Mouse (Mus musculus) forebrain, embryonic 12.5 days (tissue): ENCODE data around the gene Cks1brt. TPM values are rescaled to one million over a fixed set of nuclear protein-coding genes. Genes with fewer than 3 reads are reported as not detected.
A peak's percentile ranks its signal among the peaks of the same experiment; 100 is the strongest.
"Not testable (repeated sequence)": the region's sequence is repeated elsewhere in the genome, so short reads cannot be mapped to it uniquely, and the experiment has no call there.

Source experiments
- ATAC-seq: fragments of 200-750 bp; cut with Nextera tagmentation; 2 replicates; pipeline ENCODE4 v1.8.0; 2017; ENCODE audit warnings: moderate TSS enrichment; ENCODE audit not compliant: low FRiP score
- H3K27ac ChIP-seq: fragments of 300-500 bp; sonication (generic); 2 replicates; pipeline ENCODE4 v1.5.1; 2016; ENCODE audit warnings: mild to moderate bottlenecking
- H3K27me3 ChIP-seq: fragments of 300-500 bp; sonication (generic); 2 replicates; pipeline ENCODE4 v1.6.1; 2016; ENCODE audit warnings: mild to moderate bottlenecking
- H3K36me3 ChIP-seq: fragments of 300-500 bp; sonication (generic); replicated peaks from 2 replicates; pipeline ENCODE4 v1.6.1; 2016; ENCODE audit warnings: mild to moderate bottlenecking
- H3K4me1 ChIP-seq: fragments of 300-500 bp; sonication (generic); 2 replicates; pipeline ENCODE4 v1.6.1; 2016
- H3K4me2 ChIP-seq: fragments of 300-500 bp; sonication (generic); 2 replicates; pipeline ENCODE4 v1.6.1; 2016; ENCODE audit warnings: mild to moderate bottlenecking, moderate library complexity
- H3K4me3 ChIP-seq: fragments of 300-500 bp; sonication (generic); replicated peaks from 2 replicates; pipeline ENCODE4 v1.5.1; 2016; ENCODE audit warnings: mild to moderate bottlenecking
- H3K9ac ChIP-seq: fragments of 300-500 bp; sonication (generic); 2 replicates; pipeline ENCODE4 v1.6.1; 2016; ENCODE audit warnings: mild to moderate bottlenecking
- H3K9me3 ChIP-seq: fragments of 300-500 bp; sonication (generic); 2 replicates; pipeline ENCODE4 v1.6.1; 2016
- WGBS: fragments of 180-500 bp; shearing (Covaris S2); methylation state at CpG from one replicate; pipeline ENCODE4 v1.1.7; 2016; 5-methylcytosine and 5-hydroxymethylcytosine counted together
- polyA plus RNA-seq: library from polyadenylated mRNA; unstranded; fragments of >200 nt; fragmentation: Nextera tagmentation; extraction: Ambion mirVana; gene quantifications from 2 replicates; pipeline ENCODE4 v1.2.1, GENCODE M21; 2016

The Cks1brt gene
- polyA plus RNA-seq, result not detected in 2 replicates

DNA sequence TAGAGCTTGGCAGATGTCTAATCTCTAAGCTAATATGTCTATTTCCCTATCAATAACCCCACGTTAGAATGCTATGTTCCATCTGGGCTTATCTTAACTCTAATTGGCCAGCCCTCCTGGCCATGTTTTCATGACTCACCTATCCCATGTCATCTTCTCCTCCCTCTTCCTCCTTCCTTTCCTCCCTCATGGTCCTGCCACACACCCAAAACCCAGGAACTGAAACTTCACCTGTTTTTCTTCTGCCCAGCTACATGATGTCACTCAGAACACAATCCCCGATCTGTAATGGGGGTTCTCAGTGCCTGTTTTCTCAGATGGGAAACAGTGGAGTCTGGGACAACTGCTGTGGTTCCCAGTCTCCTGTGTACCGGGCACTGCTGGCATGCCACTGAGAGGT is at the start of gene Cks1brt:
TSS of gene Cks1brt (plus strand) at position 301 of the 400 bp plus-strand sequence.
- H3K27ac ChIP-seq, result no peak within 1 kb of the TSS
- H3K4me3 ChIP-seq, result no peak within 1 kb of the TSS
- no peaks in the 10 kb centered on the region for H3K27me3 ChIP-seq
- no peaks in the 10 kb centered on the region for H3K36me3 ChIP-seq
- no peak for ATAC-seq
- H3K4me1 ChIP-seq, result no peaks in the 10 kb centered on the region
- 86% methylated on average over 3 of the region's 3 CpGs for WGBS
- H3K4me2 ChIP-seq, result no peak within 1 kb of the TSS
- peaks cover 26% of the 10 kb centered on the region for H3K9me3 ChIP-seq
- H3K9ac ChIP-seq, result no peak within 1 kb of the TSS

- H3K36me3 ChIP-seq, result peaks cover 14% of the 10 kb centered on the region
- H3K27me3 ChIP-seq, result no peaks in the 10 kb centered on the region
- no peak overlapping the region for H3K4me3 ChIP-seq
- H3K4me2 ChIP-seq, result no peak overlapping the region
- H3K9ac ChIP-seq, result no peak overlapping the region
- ATAC-seq, result no peak
- no peaks in the 10 kb centered on the region for H3K9me3 ChIP-seq
- H3K27ac ChIP-seq, result no peak overlapping the region
- 95% methylated on average over 10 of the region's 10 CpGs for WGBS
- no peaks in the 10 kb centered on the region for H3K4me1 ChIP-seq
Measured at GRCm38 (mm10) chr8:85113241-85113640, 38.5 kb upstream of the Cks1brt start.

DNA sequence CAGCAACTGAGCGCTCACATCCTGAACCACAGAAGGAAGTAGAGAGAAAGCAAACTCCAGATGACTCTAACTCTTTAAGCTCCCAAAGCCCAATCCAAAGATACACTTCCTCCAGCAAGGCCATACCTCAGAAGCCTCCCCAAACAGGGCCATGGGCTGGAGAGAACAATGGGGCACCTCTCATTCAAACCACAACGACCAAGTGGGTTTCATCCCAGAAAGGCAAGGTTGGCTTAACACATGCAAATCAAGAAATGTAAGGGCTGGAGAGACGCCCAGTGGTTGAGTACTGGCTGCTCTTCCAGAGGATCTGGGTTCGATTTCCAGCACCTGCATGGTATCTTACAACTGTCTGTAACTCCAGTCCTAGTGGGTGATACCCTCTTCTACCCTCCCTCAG is 36.2 kb upstream of the Cks1brt start:
- H3K4me2 ChIP-seq, result no peak overlapping the region
- peaks cover 3% of the 10 kb centered on the region for H3K36me3 ChIP-seq
- H3K9me3 ChIP-seq, result no peaks in the 10 kb centered on the region
- no peak overlapping the region for H3K9ac ChIP-seq
- WGBS, result 77% methylated on average over 4 of the region's 4 CpGs
- no peak overlapping the region for H3K4me3 ChIP-seq
- no peak for ATAC-seq
- H3K27me3 ChIP-seq, result no peaks in the 10 kb centered on the region
- peaks cover 4% of the 10 kb centered on the region; the same call in 1 of the 2 replicates for H3K4me1 ChIP-seq
- H3K27ac ChIP-seq, result no peak overlapping the region

DNA sequence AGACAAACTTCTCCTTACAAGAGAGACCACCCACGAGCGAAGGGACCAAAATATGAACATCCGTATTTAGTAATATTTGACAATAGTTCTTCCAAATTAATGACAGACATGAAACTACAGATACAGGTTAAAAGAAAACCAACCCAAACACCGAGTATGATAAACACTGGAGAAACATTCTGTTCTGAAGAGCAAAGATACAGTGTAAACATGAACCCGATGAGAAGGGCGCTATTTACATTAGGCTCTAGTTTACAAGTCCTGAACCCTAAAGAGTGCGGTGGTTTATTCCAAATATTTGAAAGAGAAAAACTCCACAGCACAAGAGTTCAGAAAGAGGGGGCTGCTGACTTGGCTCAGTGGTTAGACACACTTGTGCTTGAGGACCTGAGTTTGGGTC is 34.7 kb upstream of the Cks1brt start:
- Histone ChIP-seq H3K4me3 (no peak overlapping the region), H3K4me1 (peaks cover 4% of the 10 kb centered on the region; the same call in 1 of the 2 replicates), H3K4me2 (no peak overlapping the region), H3K27me3 (no peaks in the 10 kb centered on the region), H3K9ac (no peak overlapping the region), H3K36me3 (no peaks in the 10 kb centered on the region), H3K27ac (no peak overlapping the region), H3K9me3 (no peaks in the 10 kb centered on the region)
- whole genome bisulfite sequencing, result 93% methylated on average over 7 of the region's 7 CpGs
- no peak for ATAC-seq

- Histone ChIP-seq H3K4me2 (peak overlapping the region; percentile 77), H3K27me3 (0 out of 2 replicates have a peak, but pooled peaks cover 6% of the 10 kb centered on the region), H3K27ac (0 out of 2 replicates have a peak overlapping the region, but pooled peaks have one; percentile 31), H3K9ac (peak overlapping the region; percentile 67), H3K4me1 (peaks cover 4% of the 10 kb centered on the region; the same call in 1 of the 2 replicates), H3K36me3 (no peaks in the 10 kb centered on the region), H3K4me3 (peak overlapping the region; percentile 60), H3K9me3 (no peaks in the 10 kb centered on the region)
- peak; percentile 83 for ATAC-seq
- 8% methylated on average over 37 of the region's 37 CpGs for WGBS
Measured at GRCm38 (mm10) chr8:85119052-85119981, 32.4 kb upstream of the Cks1brt start.

DNA sequence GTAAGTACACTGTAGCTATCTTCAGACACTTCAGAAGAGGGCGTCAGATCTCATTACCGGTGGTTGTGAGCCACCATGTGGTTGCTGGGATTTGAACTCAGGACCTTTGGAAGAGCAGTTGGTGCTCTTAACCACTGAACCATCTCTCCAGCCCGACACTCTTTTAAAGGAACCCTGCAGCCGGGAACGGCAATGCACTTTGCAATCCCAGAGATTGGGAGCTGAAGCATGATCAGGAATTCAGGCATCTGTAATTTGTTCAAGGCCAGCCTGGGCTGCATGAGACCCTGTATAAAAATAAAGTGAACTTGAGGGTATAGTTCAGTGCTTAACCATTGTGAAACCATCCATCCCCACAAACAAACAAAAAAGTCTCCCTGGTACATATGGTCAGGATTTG is 31.5 kb upstream of the Cks1brt start:
- not testable (repeated sequence) for H3K4me1 ChIP-seq, H3K4me3 ChIP-seq
- WGBS, result 74% methylated on average over 5 of the region's 5 CpGs

GRCm38 (mm10) chr8:85122995-85123394 is 28.7 kb upstream of the Cks1brt start, which contains the start of gene Zfp791:
Gene Zfp791 (minus strand): TSS chr8:85123095.
- Histone ChIP-seq H3K36me3 (no peaks in the 10 kb centered on the region), H3K4me1 (peaks cover 4% of the 10 kb centered on the region; the same call in 1 of the 2 replicates), H3K9me3 (no peaks in the 10 kb centered on the region), H3K27me3 (0 out of 2 replicates have a peak, but pooled peaks cover 7% of the 10 kb centered on the region), H3K4me3 (no peak within 1 kb of the TSS), H3K4me2 (no peak within 1 kb of the TSS), H3K9ac (no peak within 1 kb of the TSS), H3K27ac (no peak within 1 kb of the TSS)
- no peak for ATAC-seq
- 79% methylated on average over 3 of the region's 3 CpGs for WGBS

More for the DNA sequence above, 31.5 kb upstream of the Cks1brt start:
- not testable (repeated sequence) for H3K27me3 ChIP-seq, H3K9ac ChIP-seq, H3K36me3 ChIP-seq, ATAC-seq, H3K27ac ChIP-seq, H3K9me3 ChIP-seq, H3K4me2 ChIP-seq

DNA sequence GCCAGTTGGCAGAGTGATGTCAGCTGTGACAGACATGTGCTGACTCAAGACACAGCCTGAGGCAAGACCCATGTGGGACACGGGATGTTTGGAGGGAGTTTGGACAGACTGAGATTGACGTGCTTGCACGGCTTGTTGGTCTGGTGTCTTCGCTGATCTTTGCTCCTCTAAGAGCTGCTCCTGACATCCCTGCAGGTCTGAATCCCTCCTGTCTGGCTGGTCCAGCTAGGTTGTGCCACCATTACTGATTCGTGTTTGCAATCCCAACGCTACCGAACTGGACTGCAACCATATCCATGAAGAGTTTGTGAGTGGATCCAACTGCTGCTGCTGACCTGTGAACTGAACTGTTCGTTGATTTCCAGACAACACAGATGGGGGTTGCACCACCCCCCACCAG is 28.0 kb upstream of the Cks1brt start:
- Histone ChIP-seq H3K4me3 (no peak overlapping the region), H3K4me1 (peaks cover 4% of the 10 kb centered on the region; the same call in 1 of the 2 replicates), H3K27ac (no peak overlapping the region), H3K4me2 (no peak overlapping the region), H3K27me3 (0 out of 2 replicates have a peak, but pooled peaks cover 7% of the 10 kb centered on the region), H3K36me3 (no peaks in the 10 kb centered on the region), H3K9me3 (no peaks in the 10 kb centered on the region), H3K9ac (no peak overlapping the region)
- no peak for ATAC-seq
- WGBS, result 94% methylated on average over 8 of the region's 8 CpGs

DNA sequence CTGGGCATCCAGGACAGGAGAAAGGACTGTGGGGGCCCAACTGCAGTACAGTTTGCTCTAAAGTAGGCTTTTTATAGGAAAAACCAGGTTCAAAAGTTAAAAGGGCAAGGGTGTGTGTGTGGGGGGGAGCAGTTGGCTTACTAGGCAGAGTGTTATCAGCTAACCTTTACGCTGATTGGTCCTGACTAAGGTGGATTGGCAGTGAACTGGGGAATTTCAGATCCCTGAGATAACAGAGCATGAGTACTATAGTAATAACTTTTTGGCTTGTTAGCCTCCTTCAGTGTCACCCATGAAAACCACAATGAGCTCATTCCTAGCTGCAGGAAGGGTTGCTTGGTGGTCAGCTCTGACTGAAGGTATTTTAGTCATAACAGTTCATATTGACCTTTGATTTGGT is 19.4 kb upstream of the Cks1brt start:
- Histone ChIP-seq H3K4me2 (no peak overlapping the region), H3K9ac (no peak overlapping the region), H3K27ac (no peak overlapping the region), H3K9me3 (no peaks in the 10 kb centered on the region), H3K4me3 (no peak overlapping the region), H3K36me3 (no peaks in the 10 kb centered on the region), H3K27me3 (peaks cover 8% of the 10 kb centered on the region), H3K4me1 (no peaks in the 10 kb centered on the region)
- 83% methylated on average over 1 of the region's 1 CpGs for WGBS
- ATAC-seq, result no peak

DNA sequence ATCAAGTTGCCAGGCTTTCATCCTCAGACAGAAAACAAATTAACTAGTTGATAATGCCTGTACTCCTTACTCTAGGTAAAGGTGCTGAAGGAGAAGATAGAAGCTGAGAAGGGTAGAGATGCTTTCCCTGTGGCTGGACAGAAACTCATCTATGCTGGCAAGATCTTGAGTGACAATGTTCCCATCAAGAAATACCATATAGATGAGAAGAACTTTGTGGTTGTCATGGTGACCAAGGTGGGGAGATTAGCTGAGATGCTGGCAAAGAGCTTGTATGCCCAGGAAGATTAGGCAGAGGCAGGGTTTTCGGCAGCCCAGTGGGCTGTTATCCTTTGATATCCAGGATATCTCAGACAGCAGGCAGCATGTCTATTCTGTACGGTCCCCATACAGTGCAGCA is 16.0 kb upstream of the Cks1brt start:
- WGBS, result 86% methylated on average over 2 of the region's 2 CpGs
- H3K9ac ChIP-seq, H3K9me3 ChIP-seq, H3K27me3 ChIP-seq, H3K4me3 ChIP-seq, H3K36me3 ChIP-seq, ATAC-seq, H3K27ac ChIP-seq, H3K4me1 ChIP-seq, H3K4me2 ChIP-seq: not testable (repeated sequence)

- no peak overlapping the region for H3K4me3 ChIP-seq
- no peaks in the 10 kb centered on the region for H3K4me1 ChIP-seq
- H3K36me3 ChIP-seq, result no peaks in the 10 kb centered on the region
- 90% methylated on average over 4 of the region's 4 CpGs for WGBS
- no peak overlapping the region for H3K9ac ChIP-seq
- 0 out of 2 replicates have a peak, but pooled peaks cover 5% of the 10 kb centered on the region for H3K9me3 ChIP-seq
- ATAC-seq, result no peak
- H3K27me3 ChIP-seq, result no peaks in the 10 kb centered on the region
- no peak overlapping the region for H3K4me2 ChIP-seq
- H3K27ac ChIP-seq, result no peak overlapping the region
Measured at GRCm38 (mm10) chr8:85142516-85142915, 9.2 kb upstream of the Cks1brt start.

- 33% methylated on average over 14 of the region's 14 CpGs for WGBS
- H3K4me3 ChIP-seq, result no peak overlapping the region
- H3K27ac ChIP-seq, result no peak overlapping the region
- ATAC-seq, result no peak
- H3K4me2 ChIP-seq, result no peak overlapping the region
- H3K9ac ChIP-seq, result no peak overlapping the region
- H3K4me1 ChIP-seq, result no peaks in the 10 kb centered on the region
- peaks cover 9% of the 10 kb centered on the region; the same call in 1 of the 2 replicates for H3K27me3 ChIP-seq
- no peaks in the 10 kb centered on the region for H3K36me3 ChIP-seq
- H3K9me3 ChIP-seq, result peaks cover 8% of the 10 kb centered on the region; the same call in 1 of the 2 replicates
Measured at GRCm38 (mm10) chr8:85171291-85171690, 19.6 kb downstream of the Cks1brt start.
